Mouse (Mus musculus): ENCODE measurements around the gene Selenbp1. TPM values are rescaled to one million over a fixed set of nuclear protein-coding genes. Genes with fewer than 3 reads are reported as not detected.

Selenbp1 gene
- polyA plus RNA-seq, 1 experiment = 24.6 TPM

DNA sequence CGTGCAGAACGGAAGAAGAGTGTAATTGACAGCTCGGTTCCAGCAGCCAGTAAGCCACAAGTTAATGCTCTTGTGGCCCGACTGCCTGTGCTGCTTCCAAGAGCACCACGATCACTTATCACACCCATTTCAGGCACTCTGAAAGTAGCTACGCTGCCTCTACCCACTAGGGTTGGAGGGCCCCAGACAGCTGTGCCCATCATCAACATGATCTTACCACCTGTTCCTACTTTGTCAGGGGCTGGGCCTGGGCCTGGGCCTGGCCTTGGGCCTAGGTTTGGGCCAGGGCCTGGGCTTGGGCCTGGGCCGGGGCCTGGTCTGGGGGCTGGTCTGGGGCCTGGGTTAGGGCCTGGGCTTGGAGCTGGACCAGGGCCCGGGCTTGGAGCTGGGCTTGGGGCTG lies 25.4 kb downstream of the Selenbp1 start:
- H3K27me3 ChIP-seq (ENCODE audit: control insufficient read depth, insufficient read depth, low read length) = no peaks in the 10 kb centered on the region
- H3K36me3 ChIP-seq (ENCODE audit: control insufficient read depth, insufficient read depth, low read length) = peaks cover 2% of the 10 kb centered on the region
- H3K27ac ChIP-seq (ENCODE audit: control insufficient read depth, insufficient read depth, low read depth, low read length) = no peak overlapping the region
- H3K4me3 ChIP-seq (ENCODE audit: control insufficient read depth, low read depth, low read length) = no peak overlapping the region
- TF ChIP-seq POLR2A (IDR thresholded peaks at IDR 0.05; ENCODE audit: control insufficient read depth, low read depth, low read length) (no peak), CTCF (IDR thresholded peaks at IDR 0.05; ENCODE audit: control insufficient read depth, insufficient read depth, insufficient replicate concordance, low read depth, low read length) (no peak)
- H3K4me1 ChIP-seq (ENCODE audit: control insufficient read depth, insufficient read depth, low read length) = peaks cover 4% of the 10 kb centered on the region

DNA sequence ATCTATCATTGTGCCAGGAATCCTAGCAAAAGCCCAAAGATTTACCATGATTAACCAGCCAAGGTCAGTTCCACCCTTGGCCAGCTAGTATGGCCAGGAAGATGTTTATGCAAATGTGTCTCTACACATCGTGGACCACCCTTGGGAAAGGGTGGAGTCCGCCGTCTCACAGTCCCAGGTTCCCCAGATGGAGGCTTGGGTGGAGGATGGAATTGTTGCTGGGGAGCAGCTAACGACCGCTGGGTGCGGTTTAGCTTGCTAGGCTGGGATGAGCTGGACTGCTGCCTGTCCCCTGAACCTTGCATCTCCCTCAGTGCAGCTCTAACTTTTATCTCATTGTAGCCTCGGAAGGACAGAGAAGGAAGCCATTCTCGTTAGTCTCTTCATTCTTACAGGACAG lies 27.0 kb downstream of the Selenbp1 start:
- H3K4me1 ChIP-seq (ENCODE audit: control insufficient read depth, insufficient read depth, low read length) = peaks cover 3% of the 10 kb centered on the region
- H3K27ac ChIP-seq (ENCODE audit: control insufficient read depth, insufficient read depth, low read depth, low read length) = no peak overlapping the region
- H3K36me3 ChIP-seq (ENCODE audit: control insufficient read depth, insufficient read depth, low read length) = peaks cover 2% of the 10 kb centered on the region
- no peak overlapping the region for H3K4me3 ChIP-seq (ENCODE audit: control insufficient read depth, low read depth, low read length)
- TF ChIP-seq CTCF (IDR thresholded peaks at IDR 0.05; ENCODE audit: control insufficient read depth, insufficient read depth, insufficient replicate concordance, low read depth, low read length) (no peak), POLR2A (IDR thresholded peaks at IDR 0.05; ENCODE audit: control insufficient read depth, low read depth, low read length) (no peak; the same call in 1 of the 2 replicates)
- H3K27me3 ChIP-seq (ENCODE audit: control insufficient read depth, insufficient read depth, low read length) = no peaks in the 10 kb centered on the region

DNA sequence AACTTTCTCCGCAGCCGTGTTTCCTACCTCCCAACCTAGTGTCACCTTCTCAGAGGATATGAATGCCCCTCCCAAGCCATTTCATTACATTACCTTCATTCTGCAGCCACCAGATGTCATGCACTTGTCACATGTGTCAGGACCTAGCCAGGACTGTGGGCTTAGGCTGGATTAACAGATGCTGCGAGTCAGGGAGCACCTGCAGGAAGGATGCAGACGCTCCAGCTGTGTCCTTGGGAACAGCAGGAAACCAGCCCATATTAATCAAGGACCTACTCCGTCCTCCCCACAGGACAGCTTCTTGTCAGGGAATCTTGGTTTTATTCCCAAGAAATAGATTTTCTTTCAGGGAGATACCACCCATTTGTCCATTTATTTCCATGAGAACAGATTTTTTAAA lies 27.5 kb downstream of the Selenbp1 start:
- H3K36me3 ChIP-seq (ENCODE audit: control insufficient read depth, insufficient read depth, low read length) = peaks cover 2% of the 10 kb centered on the region
- no peaks in the 10 kb centered on the region for H3K4me1 ChIP-seq (ENCODE audit: control insufficient read depth, insufficient read depth, low read length)
- no peaks in the 10 kb centered on the region for H3K27me3 ChIP-seq (ENCODE audit: control insufficient read depth, insufficient read depth, low read length)
- H3K27ac ChIP-seq (ENCODE audit: control insufficient read depth, insufficient read depth, low read depth, low read length) = no peak overlapping the region
- no peak overlapping the region for H3K4me3 ChIP-seq (ENCODE audit: control insufficient read depth, low read depth, low read length)
- TF ChIP-seq CTCF (IDR thresholded peaks at IDR 0.05; ENCODE audit: control insufficient read depth, insufficient read depth, insufficient replicate concordance, low read depth, low read length) (no peak), POLR2A (IDR thresholded peaks at IDR 0.05; ENCODE audit: control insufficient read depth, low read depth, low read length) (peak; percentile 10; the same call in 1 of the 2 replicates)

DNA sequence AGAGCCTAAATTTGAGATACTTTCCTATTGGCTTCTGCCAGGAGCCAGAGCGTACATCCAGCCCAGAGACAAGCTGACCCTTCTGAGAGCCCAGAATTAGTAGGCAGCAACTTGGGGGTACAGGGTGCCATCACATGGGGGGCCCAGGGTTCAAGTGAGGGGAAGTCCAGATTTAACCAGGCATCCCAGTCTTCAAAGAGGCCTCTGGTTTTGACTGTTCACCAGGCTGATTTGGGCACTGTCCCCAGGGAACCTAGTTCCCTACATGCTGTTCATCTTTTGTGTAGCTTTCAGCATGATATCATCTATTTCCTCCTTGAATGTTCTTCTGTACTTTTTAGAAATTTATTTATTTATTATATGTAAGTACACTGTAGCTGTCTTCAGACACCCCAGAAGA lies 32.1 kb downstream of the Selenbp1 start:
- Histone ChIP-seq H3K4me1 (ENCODE audit: control insufficient read depth, insufficient read depth, low read length) (no peaks in the 10 kb centered on the region), H3K27ac (ENCODE audit: control insufficient read depth, insufficient read depth, low read depth, low read length) (no peak overlapping the region), H3K27me3 (ENCODE audit: control insufficient read depth, insufficient read depth, low read length) (no peaks in the 10 kb centered on the region), H3K36me3 (ENCODE audit: control insufficient read depth, insufficient read depth, low read length) (no peaks in the 10 kb centered on the region; the same call in 1 of the 2 replicates), H3K4me3 (ENCODE audit: control insufficient read depth, low read depth, low read length) (no peak overlapping the region)
- TF ChIP-seq CTCF (IDR thresholded peaks at IDR 0.05; ENCODE audit: control insufficient read depth, insufficient read depth, insufficient replicate concordance, low read depth, low read length) (no peak), POLR2A (IDR thresholded peaks at IDR 0.05; ENCODE audit: control insufficient read depth, low read depth, low read length) (no peak)

DNA sequence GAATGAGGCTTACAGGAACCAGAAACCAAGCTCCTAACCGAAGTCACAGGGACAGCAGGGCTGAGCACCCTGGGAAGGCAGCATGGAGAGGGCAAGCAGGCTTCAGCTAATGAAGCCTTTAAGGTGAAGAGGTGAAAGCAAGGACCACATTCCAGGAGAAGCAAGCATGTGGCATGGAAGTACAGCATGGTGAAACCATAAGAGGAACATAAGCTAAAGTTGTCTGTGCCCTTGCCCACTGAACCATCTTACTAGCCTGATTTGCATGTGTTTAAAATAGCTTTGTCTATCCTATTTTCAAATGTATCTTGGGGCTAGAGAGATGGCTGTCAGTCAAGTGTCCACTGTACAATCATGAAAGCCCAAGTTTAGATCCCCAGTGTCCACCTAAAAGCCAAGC lies 33.0 kb downstream of the Selenbp1 start:
- H3K27me3 ChIP-seq (ENCODE audit: control insufficient read depth, insufficient read depth, low read length) = no peaks in the 10 kb centered on the region
- H3K27ac ChIP-seq (ENCODE audit: control insufficient read depth, insufficient read depth, low read depth, low read length) = no peak overlapping the region
- TF ChIP-seq CTCF (IDR thresholded peaks at IDR 0.05; ENCODE audit: control insufficient read depth, insufficient read depth, insufficient replicate concordance, low read depth, low read length) (no peak), POLR2A (IDR thresholded peaks at IDR 0.05; ENCODE audit: control insufficient read depth, low read depth, low read length) (no peak)
- H3K4me3 ChIP-seq (ENCODE audit: control insufficient read depth, low read depth, low read length) = no peak overlapping the region
- H3K4me1 ChIP-seq (ENCODE audit: control insufficient read depth, insufficient read depth, low read length) = no peaks in the 10 kb centered on the region
- H3K36me3 ChIP-seq (ENCODE audit: control insufficient read depth, insufficient read depth, low read length) = no peaks in the 10 kb centered on the region

DNA sequence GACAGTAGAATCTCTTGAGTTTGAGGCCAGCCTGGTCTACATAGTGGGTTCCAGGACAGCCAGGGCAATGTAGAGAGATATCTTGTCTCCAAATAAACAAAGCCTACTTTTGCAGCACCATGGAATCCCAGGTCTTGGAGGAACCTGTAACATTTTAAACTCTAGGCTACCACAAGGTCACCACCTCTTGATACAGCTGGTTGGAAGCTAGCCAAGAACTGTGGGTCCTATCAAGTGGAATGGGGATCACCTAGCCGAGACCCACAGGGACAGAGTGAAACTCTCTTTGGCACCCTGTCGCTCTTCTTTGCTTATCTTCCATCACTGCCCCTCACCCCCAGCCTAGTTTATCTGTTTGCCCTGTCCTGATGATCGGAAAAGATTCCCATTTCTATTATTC lies 39.7 kb downstream of the Selenbp1 start:
- H3K27me3 ChIP-seq (ENCODE audit: control insufficient read depth, insufficient read depth, low read length) = no peaks in the 10 kb centered on the region
- H3K4me3 ChIP-seq (ENCODE audit: control insufficient read depth, low read depth, low read length) = no peak overlapping the region
- H3K27ac ChIP-seq (ENCODE audit: control insufficient read depth, insufficient read depth, low read depth, low read length) = no peak overlapping the region
- H3K4me1 ChIP-seq (ENCODE audit: control insufficient read depth, insufficient read depth, low read length) = peaks cover 5% of the 10 kb centered on the region
- TF ChIP-seq POLR2A (IDR thresholded peaks at IDR 0.05; ENCODE audit: control insufficient read depth, low read depth, low read length) (no peak), CTCF (IDR thresholded peaks at IDR 0.05; ENCODE audit: control insufficient read depth, insufficient read depth, insufficient replicate concordance, low read depth, low read length) (no peak)
- H3K36me3 ChIP-seq (ENCODE audit: control insufficient read depth, insufficient read depth, low read length) = no peaks in the 10 kb centered on the region; the same call in 1 of the 2 replicates

DNA sequence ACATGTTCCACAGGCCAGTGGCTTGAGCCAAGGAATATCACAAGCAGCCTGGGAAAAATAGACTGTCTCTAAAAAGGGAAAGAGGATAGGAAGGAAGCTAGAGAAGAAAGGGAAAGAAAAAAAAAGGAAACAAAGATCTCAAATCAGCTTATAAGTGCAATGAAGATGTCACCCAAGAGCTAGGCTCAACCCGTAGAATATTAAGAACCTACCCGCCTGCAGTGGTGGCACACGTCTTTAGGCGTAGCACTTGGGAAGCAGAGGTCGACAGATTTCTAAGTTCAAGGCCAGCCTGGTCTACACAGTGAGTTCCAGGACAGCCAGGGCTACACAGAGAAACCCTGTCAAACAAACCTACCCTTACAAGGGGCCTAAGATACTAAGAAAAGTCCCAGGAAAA lies 40.8 kb downstream of the Selenbp1 start:
- H3K36me3 ChIP-seq (ENCODE audit: control insufficient read depth, insufficient read depth, low read length) = no peaks in the 10 kb centered on the region; the same call in 1 of the 2 replicates
- H3K4me3 ChIP-seq (ENCODE audit: control insufficient read depth, low read depth, low read length) = peak overlapping the region; percentile 88; the same call in 1 of the 2 replicates
- no peak for TF ChIP-seq POLR2A (IDR thresholded peaks at IDR 0.05; ENCODE audit: control insufficient read depth, low read depth, low read length)
- TF ChIP-seq CTCF (IDR thresholded peaks at IDR 0.05; ENCODE audit: control insufficient read depth, insufficient read depth, insufficient replicate concordance, low read depth, low read length) = no peak
- H3K4me1 ChIP-seq (ENCODE audit: control insufficient read depth, insufficient read depth, low read length) = peaks cover 5% of the 10 kb centered on the region
- H3K27me3 ChIP-seq (ENCODE audit: control insufficient read depth, insufficient read depth, low read length) = no peaks in the 10 kb centered on the region
- peak overlapping the region; percentile 97 for H3K27ac ChIP-seq (ENCODE audit: control insufficient read depth, insufficient read depth, low read depth, low read length)

Data from testis, adult 2 months (tissue).